Mouse (Mus musculus) MEL (cell line): Measurements from ENCODE around the gene Plekhg6.

ENCODE experiments used
- MAFK ChIP-seq: IDR thresholded peaks from 2 replicates; pipeline ENCODE4 v1.6.1; 2011; ENCODE audit warnings: low read depth, mild to moderate bottlenecking, low read length, improper control_type of control experiment, borderline replicate concordance
- UBTF ChIP-seq: IDR thresholded peaks from 2 replicates; pipeline ENCODE4 v1.6.1; 2012; ENCODE audit warnings: low read depth, mild to moderate bottlenecking, inconsistent platforms, low read length, improper control_type of control experiment, moderate library complexity, borderline replicate concordance; ENCODE audit not compliant: insufficient read depth

- TF ChIP-seq UBTF = no peak
- TF ChIP-seq MAFK = no peak
These were observed 16.1 kb downstream of the Plekhg6 start for GRCm38 (mm10) chr6:125364448-125364847.
